Mouse (Mus musculus): ENCODE data around the gene Gm4450. TPM values are rescaled to one million over a fixed set of nuclear protein-coding genes. Genes with fewer than 3 reads are reported as not detected.

Gene Gm4450
- polyA plus RNA-seq, 1 experiment from 2014 or later = not detected

DNA sequence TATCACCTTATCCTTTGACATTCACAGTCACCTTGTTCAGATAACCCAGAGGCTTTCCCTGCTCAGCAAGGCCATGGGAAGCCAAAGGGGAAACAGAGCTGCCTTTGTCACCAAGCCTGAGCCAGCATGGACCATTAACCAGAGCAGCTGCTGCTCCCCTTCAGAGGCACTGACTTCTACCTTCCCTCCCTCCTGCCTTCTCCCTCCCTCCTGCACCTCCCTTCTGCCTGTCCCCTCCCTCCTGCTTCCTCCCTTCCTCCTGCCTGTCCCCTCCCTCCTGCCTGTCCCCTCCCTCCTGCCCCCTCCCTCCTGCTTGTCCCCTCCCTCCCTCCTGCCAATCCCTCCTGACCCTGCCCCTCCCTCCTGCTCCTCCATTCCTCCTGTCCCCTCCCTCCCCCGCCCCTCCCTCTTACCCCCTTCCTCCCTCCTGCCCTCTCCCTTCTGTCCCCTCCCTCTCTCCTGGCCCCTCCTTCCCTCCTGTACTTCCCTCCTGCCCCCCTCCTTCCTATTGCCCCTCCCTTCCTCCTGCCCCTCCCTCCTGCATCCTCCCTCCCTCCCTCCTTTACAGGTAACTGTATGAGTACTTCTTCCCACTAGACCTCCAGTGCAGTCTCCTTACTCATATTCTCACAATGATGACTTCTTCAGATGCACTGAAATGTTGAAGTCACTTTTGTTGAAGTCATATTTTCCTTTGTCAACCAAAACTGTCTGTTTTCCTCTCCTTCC, 22.7 kb downstream of the Gm4450 start:
- ATAC-seq = peak; percentile 86
- Histone ChIP-seq H3K9ac (no peak overlapping the region), H3K4me1 (replicated peaks) (no peaks in the 10 kb centered on the region), H3K4me3 (replicated peaks) (no peak overlapping the region), H3K4me2 (replicated peaks) (no peak overlapping the region), H3K9me3 (no peaks in the 10 kb centered on the region), H3K36me3 (no peaks in the 10 kb centered on the region), H3K27ac (no peak overlapping the region), H3K27me3 (replicated peaks) (no peaks in the 10 kb centered on the region; the same call in 1 of the 2 replicates)
- WGBS = no CpG with 5 or more reads among the region's 1 CpGs

GRCm38 (mm10) chr3:98428928-98429525, 27.9 kb downstream of the Gm4450 start:
- no peaks in the 10 kb centered on the region for H3K36me3 ChIP-seq
- peak overlapping the region; percentile 94 for H3K4me2 ChIP-seq (replicated peaks)
- H3K9me3 ChIP-seq = no peaks in the 10 kb centered on the region
- 50% methylated on average over 8 of the region's 8 CpGs for WGBS
- no peak for ATAC-seq
- no peak overlapping the region for H3K9ac ChIP-seq
- H3K27me3 ChIP-seq (replicated peaks) = peaks cover 6% of the 10 kb centered on the region
- peaks cover 20% of the 10 kb centered on the region for H3K4me1 ChIP-seq (replicated peaks)
- H3K27ac ChIP-seq = no peak overlapping the region
- H3K4me3 ChIP-seq (replicated peaks) = 0 out of 2 replicates have a peak overlapping the region, but pooled peaks have one; percentile 63

DNA sequence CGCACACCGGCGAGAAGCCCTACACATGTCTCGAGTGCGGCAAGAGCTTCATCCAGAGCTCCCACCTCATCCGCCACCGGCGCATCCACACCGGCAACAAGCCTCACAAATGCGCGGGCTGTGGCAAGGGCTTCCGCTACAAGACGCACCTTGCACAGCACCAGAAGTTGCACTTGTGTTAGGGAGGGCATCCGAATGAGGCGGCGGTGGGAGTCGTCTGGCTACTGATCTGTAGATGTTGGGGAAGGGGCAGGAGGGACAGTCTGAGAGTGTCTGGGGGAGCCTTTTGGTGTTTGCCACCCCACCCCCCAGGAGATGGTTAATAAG, 28.5 kb downstream of the Gm4450 start:
- H3K4me1 ChIP-seq (replicated peaks) = peaks cover 20% of the 10 kb centered on the region
- H3K36me3 ChIP-seq = no peaks in the 10 kb centered on the region
- WGBS = 15% methylated on average over 17 of the region's 17 CpGs
- no peak; the same call in 1 of the 2 replicates for ATAC-seq
- no peaks in the 10 kb centered on the region for H3K9me3 ChIP-seq
- peak overlapping the region; percentile 64 for H3K9ac ChIP-seq
- peak overlapping the region; percentile 94 for H3K4me2 ChIP-seq (replicated peaks)
- H3K27me3 ChIP-seq (replicated peaks) = peaks cover 6% of the 10 kb centered on the region
- peak overlapping the region; percentile 63 for H3K4me3 ChIP-seq (replicated peaks)
- H3K27ac ChIP-seq = no peak overlapping the region

DNA sequence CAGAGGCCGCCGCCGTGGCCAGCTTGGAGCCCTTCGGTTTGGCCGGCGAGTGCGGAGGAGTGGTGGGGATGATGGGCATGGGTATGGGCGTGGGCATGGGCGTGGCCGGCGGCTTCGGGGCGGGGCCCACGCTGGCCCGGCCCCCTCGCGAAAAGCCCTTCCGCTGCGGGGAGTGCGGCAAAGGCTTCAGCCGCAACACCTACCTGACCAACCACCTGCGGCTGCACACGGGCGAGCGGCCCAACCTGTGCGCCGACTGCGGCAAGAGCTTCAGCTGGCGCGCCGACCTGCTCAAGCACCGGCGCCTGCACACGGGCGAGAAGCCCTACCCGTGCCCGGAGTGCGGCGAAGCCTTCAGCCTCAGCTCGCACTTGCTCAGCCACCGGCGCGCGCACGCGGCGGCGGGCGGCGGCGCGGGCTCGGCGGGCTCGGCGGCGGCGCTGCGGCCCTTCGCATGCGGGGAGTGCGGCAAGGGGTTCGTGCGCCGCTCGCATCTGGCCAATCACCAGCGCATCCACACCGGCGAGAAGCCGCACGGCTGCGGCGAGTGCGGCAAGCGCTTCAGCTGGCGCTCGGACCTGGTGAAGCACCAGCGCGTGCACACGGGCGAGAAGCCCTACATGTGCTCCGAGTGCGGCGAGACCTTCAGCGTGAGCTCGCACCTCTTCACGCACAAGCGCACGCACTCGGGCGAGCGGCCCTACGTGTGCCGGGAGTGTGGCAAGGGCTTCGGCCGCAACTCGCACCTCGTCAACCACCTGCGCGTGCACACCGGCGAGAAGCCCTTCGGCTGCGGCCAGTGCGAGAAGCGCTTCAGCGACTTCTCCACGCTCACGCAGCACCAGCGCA, 29.1 kb downstream of the Gm4450 start:
- H3K4me2 ChIP-seq (replicated peaks) = peak overlapping the region; percentile 94
- WGBS = under 1% methylated on average over 110 of the region's 110 CpGs
- H3K27ac ChIP-seq = peak overlapping the region; percentile 48; the same call in 1 of the 2 replicates
- no peaks in the 10 kb centered on the region for H3K36me3 ChIP-seq
- H3K9me3 ChIP-seq = no peaks in the 10 kb centered on the region
- peak; percentile 96 for ATAC-seq
- H3K9ac ChIP-seq = peak overlapping the region; percentile 64
- H3K4me1 ChIP-seq (replicated peaks) = peaks cover 20% of the 10 kb centered on the region
- peaks cover 6% of the 10 kb centered on the region for H3K27me3 ChIP-seq (replicated peaks)
- peak overlapping the region; percentile 63 for H3K4me3 ChIP-seq (replicated peaks)

DNA sequence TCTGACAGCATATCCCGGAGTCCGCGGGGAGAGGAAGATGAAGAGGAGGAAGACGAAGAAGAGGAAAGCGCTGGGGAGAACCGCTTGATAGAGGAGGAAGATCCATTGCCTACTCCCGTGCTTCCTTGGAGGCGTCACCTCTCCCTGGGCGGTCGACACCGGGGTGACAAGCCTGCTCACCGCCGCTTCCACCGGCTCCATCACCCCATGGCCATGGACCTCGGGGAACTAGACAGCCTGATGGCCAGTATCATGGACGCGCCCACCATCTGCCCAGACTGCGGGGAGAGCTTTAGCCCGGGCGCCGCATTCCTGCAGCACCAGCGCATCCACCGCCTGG, 29.7 kb downstream of the Gm4450 start:
- Histone ChIP-seq H3K4me1 (replicated peaks) (peaks cover 20% of the 10 kb centered on the region), H3K9me3 (no peaks in the 10 kb centered on the region), H3K4me3 (replicated peaks) (peak overlapping the region; percentile 63), H3K9ac (peak overlapping the region; percentile 64; the same call in 1 of the 2 replicates), H3K36me3 (no peaks in the 10 kb centered on the region), H3K4me2 (replicated peaks) (peak overlapping the region; percentile 94), H3K27me3 (replicated peaks) (peaks cover 6% of the 10 kb centered on the region), H3K27ac (0 out of 2 replicates have a peak overlapping the region, but pooled peaks have one; percentile 3)
- no peak; the same call in 1 of the 2 replicates for ATAC-seq
- WGBS = 3% methylated on average over 23 of the region's 23 CpGs

GRCm38 (mm10) chr3:98426749-98427148, 30.2 kb downstream of the Gm4450 start:
- Histone ChIP-seq H3K4me2 (replicated peaks) (peak overlapping the region; percentile 94), H3K27ac (0 out of 2 replicates have a peak overlapping the region, but pooled peaks have one; percentile 3), H3K9ac (no peak overlapping the region), H3K4me3 (replicated peaks) (peak overlapping the region; percentile 63; the same call in 1 of the 2 replicates), H3K36me3 (no peaks in the 10 kb centered on the region), H3K4me1 (replicated peaks) (peaks cover 20% of the 10 kb centered on the region), H3K27me3 (replicated peaks) (peaks cover 6% of the 10 kb centered on the region), H3K9me3 (no peaks in the 10 kb centered on the region)
- ATAC-seq = no peak
- 61% methylated on average over 5 of the region's 5 CpGs for WGBS

DNA sequence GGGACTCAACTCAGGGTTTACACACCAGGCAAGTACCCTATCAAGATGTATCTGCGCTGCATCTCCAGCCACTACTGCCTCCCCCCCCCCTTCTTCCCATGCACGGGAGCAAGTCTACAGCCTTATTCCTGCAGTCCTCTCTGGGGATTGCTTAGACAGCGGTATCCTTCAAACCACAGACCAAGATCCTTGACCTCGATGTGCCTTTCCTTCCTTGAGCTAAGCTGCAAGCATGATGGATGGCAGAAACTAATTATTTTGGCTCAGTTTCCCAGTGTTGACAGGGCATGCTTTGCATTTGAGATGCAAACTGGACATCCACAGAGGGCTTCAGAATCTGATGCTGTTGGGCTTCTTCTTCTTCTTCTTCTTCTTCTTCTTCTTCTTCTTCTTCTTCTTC, 34.0 kb downstream of the Gm4450 start:
- H3K36me3 ChIP-seq = no peaks in the 10 kb centered on the region
- H3K4me1 ChIP-seq (replicated peaks) = peaks cover 26% of the 10 kb centered on the region
- H3K27me3 ChIP-seq (replicated peaks) = no peaks in the 10 kb centered on the region
- H3K9ac ChIP-seq = no peak overlapping the region
- H3K4me3 ChIP-seq (replicated peaks) = no peak overlapping the region
- no peak overlapping the region for H3K27ac ChIP-seq
- no peaks in the 10 kb centered on the region for H3K9me3 ChIP-seq
- no peak for ATAC-seq
- H3K4me2 ChIP-seq (replicated peaks) = no peak overlapping the region
- 83% methylated on average over 4 of the region's 4 CpGs for WGBS

GRCm38 (mm10) chr3:98419786-98420070, 37.2 kb downstream of the Gm4450 start:
- H3K9me3 ChIP-seq = no peaks in the 10 kb centered on the region
- H3K4me1 ChIP-seq (replicated peaks) = peaks cover 30% of the 10 kb centered on the region
- no peak overlapping the region for H3K9ac ChIP-seq
- no peak overlapping the region for H3K27ac ChIP-seq
- peak; percentile 68 for ATAC-seq
- H3K27me3 ChIP-seq (replicated peaks) = no peaks in the 10 kb centered on the region
- no peaks in the 10 kb centered on the region for H3K36me3 ChIP-seq
- no peak overlapping the region for H3K4me3 ChIP-seq (replicated peaks)
- no peak overlapping the region for H3K4me2 ChIP-seq (replicated peaks)
- WGBS = 31% methylated on average over 4 of the region's 4 CpGs

DNA sequence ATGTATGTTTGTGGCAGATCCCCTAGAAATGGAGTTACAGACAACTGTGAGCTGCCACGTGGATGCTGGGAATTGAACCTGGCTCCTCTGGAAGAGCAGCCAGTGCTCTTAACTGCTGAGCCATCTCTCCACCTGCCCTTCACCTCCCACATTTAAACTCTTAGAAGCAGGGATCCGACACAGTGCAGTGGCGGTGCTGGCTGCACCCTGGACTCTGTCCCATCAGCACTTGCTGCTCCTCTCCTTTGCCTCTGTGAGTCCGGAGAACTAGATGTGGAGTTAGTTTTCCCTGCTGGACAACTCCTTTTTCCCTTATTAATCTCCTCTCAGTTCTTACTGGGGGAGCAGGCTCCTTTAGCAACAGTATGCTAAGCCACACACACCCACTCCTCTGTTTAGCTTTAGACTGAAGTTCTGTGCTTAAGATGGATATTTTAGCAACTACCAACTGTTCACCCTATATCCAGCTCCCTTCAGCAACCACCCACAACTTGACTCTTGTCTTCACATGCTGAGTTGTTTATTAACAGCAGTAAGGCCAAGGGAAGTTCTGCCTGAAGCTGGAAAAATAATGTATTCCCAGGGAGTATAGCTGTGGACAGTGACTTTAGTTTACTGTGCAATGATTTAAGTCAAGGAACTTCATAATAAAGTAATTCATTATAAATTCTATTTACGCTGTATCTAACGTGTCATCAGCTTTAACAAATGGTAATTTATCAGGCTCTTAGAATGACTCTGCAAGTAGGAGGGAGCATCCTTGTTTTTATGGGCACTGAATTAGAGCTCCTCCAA, 37.7 kb downstream of the Gm4450 start:
- 0 out of 2 replicates have a peak overlapping the region, but pooled peaks have one; percentile 9 for H3K27ac ChIP-seq
- H3K4me1 ChIP-seq (replicated peaks) = peaks cover 30% of the 10 kb centered on the region
- H3K9me3 ChIP-seq = no peaks in the 10 kb centered on the region
- WGBS = 35% methylated on average over 6 of the region's 6 CpGs
- peak; percentile 44 for ATAC-seq
- no peak overlapping the region for H3K9ac ChIP-seq
- H3K27me3 ChIP-seq (replicated peaks) = no peaks in the 10 kb centered on the region
- no peaks in the 10 kb centered on the region for H3K36me3 ChIP-seq
- no peak overlapping the region for H3K4me3 ChIP-seq (replicated peaks)
- no peak overlapping the region; the same call in 1 of the 2 replicates for H3K4me2 ChIP-seq (replicated peaks)

GRCm38 (mm10) chr3:98417328-98417727, 39.6 kb downstream of the Gm4450 start:
- Histone ChIP-seq H3K4me1 (replicated peaks) (peaks cover 35% of the 10 kb centered on the region), H3K36me3 (no peaks in the 10 kb centered on the region), H3K27me3 (replicated peaks) (no peaks in the 10 kb centered on the region), H3K4me3 (replicated peaks) (no peak overlapping the region), H3K9me3 (no peaks in the 10 kb centered on the region), H3K4me2 (replicated peaks) (peak overlapping the region; percentile 23; the same call in 1 of the 2 replicates), H3K27ac (0 out of 2 replicates have a peak overlapping the region, but pooled peaks have one; percentile 6), H3K9ac (no peak overlapping the region)
- peak; percentile 39 for ATAC-seq
- 17% methylated on average over 4 of the region's 4 CpGs for WGBS

DNA sequence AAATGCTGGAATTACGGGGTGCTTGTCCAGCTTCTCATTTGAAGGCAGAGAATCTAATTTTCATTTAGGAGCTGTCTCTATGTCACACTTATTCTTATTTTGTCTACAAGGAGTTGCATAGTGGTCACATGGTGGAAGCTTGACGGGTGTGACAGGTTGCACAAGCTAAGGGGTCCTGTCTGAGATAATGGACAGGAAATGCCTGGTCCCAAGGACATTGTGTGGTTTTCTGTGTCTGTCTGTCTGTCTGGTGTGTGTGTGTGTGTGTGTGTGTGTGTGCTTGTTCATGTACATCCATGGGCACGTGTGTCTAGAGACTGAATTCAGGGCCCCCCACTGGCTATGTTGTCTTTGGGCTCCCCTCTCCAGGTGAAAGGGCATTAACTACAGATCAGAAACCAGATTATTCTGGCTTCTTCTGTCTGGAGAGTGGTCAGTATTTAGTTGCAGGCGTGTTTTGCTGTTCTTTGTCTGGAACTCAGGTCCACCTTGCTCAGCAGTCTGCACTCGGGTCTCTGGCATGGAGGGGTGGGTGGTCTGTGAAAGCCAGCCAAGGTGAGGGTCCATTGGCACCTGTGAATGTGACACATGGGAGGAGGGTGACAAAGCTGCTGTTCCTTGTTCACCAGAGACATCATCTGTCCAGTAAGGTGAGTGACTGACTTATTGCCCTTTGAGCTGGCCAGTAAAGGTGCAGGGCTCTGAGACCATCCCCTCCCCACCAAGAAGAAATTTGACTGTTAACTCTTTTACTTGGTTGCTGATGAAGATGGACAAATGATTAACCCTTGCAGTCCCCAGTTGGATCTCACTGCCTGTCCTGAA, 40.3 kb downstream of the Gm4450 start:
- Histone ChIP-seq H3K9ac (no peak overlapping the region), H3K9me3 (no peaks in the 10 kb centered on the region), H3K4me2 (replicated peaks) (peak overlapping the region; percentile 23; the same call in 1 of the 2 replicates), H3K4me1 (replicated peaks) (peaks cover 35% of the 10 kb centered on the region), H3K4me3 (replicated peaks) (no peak overlapping the region), H3K27me3 (replicated peaks) (no peaks in the 10 kb centered on the region), H3K36me3 (no peaks in the 10 kb centered on the region), H3K27ac (0 out of 2 replicates have a peak overlapping the region, but pooled peaks have one; percentile 6)
- 80% methylated on average over 5 of the region's 5 CpGs for WGBS
- no peak for ATAC-seq

Data from intestine, embryonic 15.5 days (tissue).